Mouse (Mus musculus) limb, embryonic 15.5 days (tissue): Measurements from ENCODE around the gene Olfr491. TPM values are rescaled to one million over a fixed set of nuclear protein-coding genes. Genes with fewer than 3 reads are reported as not detected.

Experiments
- ATAC-seq: fragments of 200-750 bp; cut with Nextera tagmentation; 2 replicates; pipeline ENCODE4 v1.8.0; 2017; ENCODE audit warnings: low read depth, moderate TSS enrichment; ENCODE audit not compliant: insufficient number of reproducible peaks, low FRiP score, low TSS enrichment
- H3K27ac ChIP-seq: fragments of 300-500 bp; sonication (generic); 2 replicates; pipeline ENCODE4 v1.5.1; 2015; ENCODE audit warnings: moderate library complexity, mild to moderate bottlenecking, inconsistent platforms
- H3K27me3 ChIP-seq: fragments of 300-500 bp; sonication (generic); 2 replicates; pipeline ENCODE4 v1.6.1; 2015; ENCODE audit warnings: inconsistent platforms
- H3K36me3 ChIP-seq: fragments of 300-500 bp; sonication (generic); 2 replicates; pipeline ENCODE4 v1.6.1; 2015; ENCODE audit warnings: inconsistent platforms
- H3K4me1 ChIP-seq: fragments of 300-500 bp; sonication (generic); 2 replicates; pipeline ENCODE4 v1.6.1; 2015; ENCODE audit warnings: inconsistent platforms
- H3K4me2 ChIP-seq: fragments of 300-500 bp; sonication (generic); 2 replicates; pipeline ENCODE4 v1.6.1; 2015; ENCODE audit warnings: mild to moderate bottlenecking, inconsistent platforms
- H3K4me3 ChIP-seq: fragments of 300-500 bp; sonication (generic); 2 replicates; pipeline ENCODE4 v1.5.1; 2015; ENCODE audit warnings: mild to moderate bottlenecking, inconsistent platforms
- H3K9ac ChIP-seq: fragments of 300-500 bp; sonication (generic); 2 replicates; pipeline ENCODE4 v1.6.1; 2015; ENCODE audit warnings: inconsistent platforms
- H3K9me3 ChIP-seq: fragments of 300-500 bp; sonication (generic); 2 replicates; pipeline ENCODE4 v1.6.1; 2016; ENCODE audit warnings: inconsistent platforms
- WGBS: fragments of 180-500 bp; shearing (Covaris S2); methylation state at CpG from one replicate; pipeline ENCODE4 v1.1.7; 2015; 5-methylcytosine and 5-hydroxymethylcytosine counted together
- polyA plus RNA-seq: library from polyadenylated mRNA; unstranded; fragments of >200 nt; fragmentation: Nextera tagmentation; extraction: Ambion mirVana; gene quantifications from 2 replicates; pipeline ENCODE4 v1.2.1, GENCODE M21; 2015

Olfr491 gene
- polyA plus RNA-seq, result not detected in 2 replicates

DNA sequence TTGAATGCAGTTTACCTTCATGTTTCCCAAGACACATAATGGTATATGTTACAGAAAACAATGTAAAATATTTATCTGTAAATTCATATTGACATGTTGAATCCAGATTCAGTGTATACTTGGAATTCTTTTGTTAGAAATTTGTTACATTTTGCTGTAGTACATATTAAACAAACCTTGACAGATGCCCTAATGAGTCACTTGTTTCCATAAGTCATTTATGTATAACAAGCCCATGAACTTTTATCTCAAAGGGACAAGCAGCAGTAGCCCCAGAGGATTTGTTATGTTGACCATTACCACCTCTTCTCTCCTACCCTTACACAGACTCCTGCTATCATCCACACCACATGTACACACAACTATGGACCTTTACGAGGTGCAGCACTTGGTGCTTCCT lies at the start of gene Olfr491:
TSS of gene Olfr491 (plus strand) at position 301 of the 400 bp plus-strand sequence.
- Histone ChIP-seq H3K36me3 (no peaks in the 10 kb centered on the region), H3K4me2 (no peak within 1 kb of the TSS), H3K27me3 (no peaks in the 10 kb centered on the region), H3K4me3 (no peak within 1 kb of the TSS), H3K9me3 (no peaks in the 10 kb centered on the region), H3K4me1 (no peaks in the 10 kb centered on the region), H3K27ac (no peak within 1 kb of the TSS), H3K9ac (no peak within 1 kb of the TSS)
- 77% methylated on average over 1 of the region's 1 CpGs for WGBS
- no peak for ATAC-seq

DNA sequence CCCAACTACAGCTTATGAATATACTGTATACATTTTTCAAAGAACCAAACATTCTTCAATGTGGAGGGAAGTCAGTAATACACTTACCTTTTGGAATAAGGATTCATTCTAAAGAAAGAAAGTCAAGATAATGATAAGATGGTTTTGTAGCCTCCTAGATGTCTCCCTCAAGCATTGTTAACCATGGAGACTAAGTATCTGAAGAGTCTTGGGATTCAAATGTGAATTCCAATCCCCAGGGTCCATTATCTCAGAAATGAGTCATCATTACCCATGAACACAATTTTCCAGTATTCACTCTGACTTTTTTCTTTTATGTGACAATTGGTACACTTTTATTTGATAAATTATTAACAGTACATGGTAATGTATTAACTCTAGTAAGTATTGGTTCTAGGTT lies 24.4 kb upstream of the Olfr491 start, which contains the start of gene Olfr490:
TSS of gene Olfr490 (minus strand) at position 101 of the 400 bp plus-strand sequence.
- no peak within 1 kb of the TSS for H3K4me2 ChIP-seq
- H3K9ac ChIP-seq, result no peak within 1 kb of the TSS
- H3K36me3 ChIP-seq, result no peaks in the 10 kb centered on the region
- H3K27me3 ChIP-seq, result no peaks in the 10 kb centered on the region
- H3K27ac ChIP-seq, result no peak within 1 kb of the TSS
- no peaks in the 10 kb centered on the region for H3K9me3 ChIP-seq
- no peak within 1 kb of the TSS for H3K4me3 ChIP-seq
- ATAC-seq, result no peak
- H3K4me1 ChIP-seq, result no peaks in the 10 kb centered on the region

DNA sequence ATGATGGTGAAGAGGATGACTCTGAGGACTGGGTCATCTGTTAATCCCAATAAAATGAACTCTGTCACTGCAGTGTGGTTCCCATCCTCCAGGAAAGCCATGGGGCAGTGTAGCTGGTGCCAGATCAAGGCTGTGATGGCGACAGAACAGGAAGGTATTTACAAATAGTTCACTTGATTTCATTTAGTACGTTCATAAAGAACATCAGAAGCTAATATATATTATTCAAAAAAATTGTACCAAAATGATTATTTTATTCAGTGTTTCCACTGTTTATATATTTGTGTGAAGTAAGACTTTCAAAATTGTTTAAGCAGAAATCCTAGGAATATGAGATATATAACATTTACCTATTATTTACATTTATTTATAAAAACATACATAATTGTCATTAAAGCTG lies 10.3 kb downstream of the Olfr491 start, which contains the start of gene Olfr492:
TSS of gene Olfr492 (minus strand) at position 101 of the 400 bp plus-strand sequence.
- H3K9me3 ChIP-seq, result no peaks in the 10 kb centered on the region
- H3K36me3 ChIP-seq, result no peaks in the 10 kb centered on the region
- no peak within 1 kb of the TSS for H3K4me3 ChIP-seq
- WGBS, result 77% methylated on average over 2 of the region's 2 CpGs
- H3K4me2 ChIP-seq, result no peak within 1 kb of the TSS
- H3K9ac ChIP-seq, result no peak within 1 kb of the TSS
- no peaks in the 10 kb centered on the region for H3K4me1 ChIP-seq
- no peaks in the 10 kb centered on the region for H3K27me3 ChIP-seq
- H3K27ac ChIP-seq, result no peak within 1 kb of the TSS
- no peak for ATAC-seq

DNA sequence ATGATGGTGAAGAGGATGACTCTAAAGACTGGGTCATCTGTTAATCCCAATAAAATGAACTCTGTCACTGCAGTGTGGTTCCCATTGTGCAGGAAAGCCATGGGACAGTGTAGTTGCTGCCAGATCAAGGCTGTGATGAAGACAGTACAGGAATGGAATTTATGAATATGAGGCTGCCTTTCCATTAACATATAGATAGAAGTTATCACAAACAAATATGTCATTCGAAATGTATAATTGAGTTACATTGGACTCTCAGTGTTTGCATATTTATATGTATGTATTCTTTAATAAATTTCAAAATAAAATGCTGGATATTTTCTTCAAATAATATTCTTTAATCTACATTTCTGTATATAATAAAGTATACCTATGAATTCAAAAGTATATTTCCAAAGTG lies 33.6 kb downstream of the Olfr491 start, which contains the start of gene Olfr493:
TSS of gene Olfr493 (minus strand) at position 101 of the 400 bp plus-strand sequence.
- no peak for ATAC-seq
- no peaks in the 10 kb centered on the region for H3K4me1 ChIP-seq
- H3K27ac ChIP-seq, result no peak within 1 kb of the TSS
- no peaks in the 10 kb centered on the region for H3K36me3 ChIP-seq
- no peaks in the 10 kb centered on the region for H3K27me3 ChIP-seq
- no peaks in the 10 kb centered on the region for H3K9me3 ChIP-seq
- WGBS, result 61% methylated on average over 1 of the region's 1 CpGs
- H3K4me2 ChIP-seq, result no peak within 1 kb of the TSS
- no peak within 1 kb of the TSS for H3K9ac ChIP-seq
- H3K4me3 ChIP-seq, result no peak within 1 kb of the TSS

DNA sequence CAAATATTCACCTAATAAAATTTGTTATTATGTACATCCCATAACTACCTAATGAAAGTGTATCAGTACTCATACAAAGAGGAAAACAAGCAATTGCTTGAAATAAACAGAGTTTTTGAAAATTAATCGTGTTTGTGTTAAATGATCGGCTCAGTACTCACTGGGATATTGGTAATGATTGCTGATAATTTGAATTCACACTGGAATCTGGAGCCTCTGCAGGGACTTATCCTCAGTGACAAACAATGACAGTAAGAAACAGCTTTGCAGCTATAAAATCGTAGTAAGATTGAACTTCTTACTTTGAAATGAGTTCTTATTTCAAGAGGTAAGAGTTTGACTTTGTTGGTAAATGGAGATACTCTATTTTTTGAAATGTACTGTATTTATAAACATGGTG lies 51.8 kb downstream of the Olfr491 start, which contains the start of gene Olfr494:
TSS of gene Olfr494 (plus strand) at position 301 of the 400 bp plus-strand sequence.
- Histone ChIP-seq H3K4me1 (no peaks in the 10 kb centered on the region), H3K4me2 (no peak within 1 kb of the TSS), H3K36me3 (no peaks in the 10 kb centered on the region), H3K4me3 (no peak within 1 kb of the TSS), H3K27ac (no peak within 1 kb of the TSS), H3K9ac (no peak within 1 kb of the TSS), H3K27me3 (no peaks in the 10 kb centered on the region), H3K9me3 (no peaks in the 10 kb centered on the region)
- no peak for ATAC-seq
- 78% methylated on average over 3 of the region's 3 CpGs for WGBS

Other genes with a start within 250 kb of the Olfr491 start
- gene Olfr480, start 246.1 kb upstream of the Olfr491 start, polyA plus RNA-seq, result not detected in 2 replicates
- gene Olfr481, start 233.6 kb upstream of the Olfr491 start, polyA plus RNA-seq, result not detected in 2 replicates
- gene Olfr482, start 215.9 kb upstream of the Olfr491 start, polyA plus RNA-seq, result 0.12 TPM in 1 of 2 replicates, not detected in the other
- not detected in 2 replicates for gene Olfr483, start 212.6 kb upstream of the Olfr491 start, polyA plus RNA-seq
- gene Olfr484, start 186.0 kb upstream of the Olfr491 start, polyA plus RNA-seq, result not detected in 2 replicates
- not detected in 2 replicates for gene Olfr485, start 153.6 kb upstream of the Olfr491 start, polyA plus RNA-seq
- gene Olfr486, start 140.7 kb upstream of the Olfr491 start, polyA plus RNA-seq, result not detected in 2 replicates
- gene Olfr487, start 98.8 kb upstream of the Olfr491 start, polyA plus RNA-seq, result not detected in 2 replicates
- not detected in 2 replicates for gene Olfr488, start 55.1 kb upstream of the Olfr491 start, polyA plus RNA-seq
- gene Olfr490, start 24.5 kb upstream of the Olfr491 start, polyA plus RNA-seq, result not detected in 2 replicates
- gene Olfr492, start 10.2 kb downstream of the Olfr491 start, polyA plus RNA-seq, result 0.25 TPM in 1 of 2 replicates, not detected in the other
- gene Olfr493, start 33.5 kb downstream of the Olfr491 start, polyA plus RNA-seq, result not detected in 2 replicates
- gene Olfr494, start 51.9 kb downstream of the Olfr491 start, polyA plus RNA-seq, result 0.15 TPM in 1 of 2 replicates, not detected in the other
- not detected in 2 replicates for gene Olfr495, start 79.7 kb downstream of the Olfr491 start, polyA plus RNA-seq
- gene Olfr497, start 107.0 kb downstream of the Olfr491 start, polyA plus RNA-seq, result not detected in 2 replicates
- gene Olfr498, start 151.9 kb downstream of the Olfr491 start, polyA plus RNA-seq, result not detected in 2 replicates
- gene Olfr502, start 211.6 kb downstream of the Olfr491 start, polyA plus RNA-seq, result not detected in 2 replicates
- not detected in 2 replicates for gene Olfr503, start 231.1 kb downstream of the Olfr491 start, polyA plus RNA-seq